Mouse (Mus musculus): ENCODE results near the gene Psph.

GRCm38 (mm10) chr5:129770443-129771355 is 16.6 kb downstream of the Psph start:
- no peak for TF ChIP-seq CTCF (IDR thresholded peaks at IDR 0.05)
- TF ChIP-seq EP300 (IDR thresholded peaks at IDR 0.05): no peak

Measured in lung, postnatal 0 days (tissue).